Mouse (Mus musculus): Measurements from ENCODE around the gene Hemk1.

Hemk1 gene

DNA sequence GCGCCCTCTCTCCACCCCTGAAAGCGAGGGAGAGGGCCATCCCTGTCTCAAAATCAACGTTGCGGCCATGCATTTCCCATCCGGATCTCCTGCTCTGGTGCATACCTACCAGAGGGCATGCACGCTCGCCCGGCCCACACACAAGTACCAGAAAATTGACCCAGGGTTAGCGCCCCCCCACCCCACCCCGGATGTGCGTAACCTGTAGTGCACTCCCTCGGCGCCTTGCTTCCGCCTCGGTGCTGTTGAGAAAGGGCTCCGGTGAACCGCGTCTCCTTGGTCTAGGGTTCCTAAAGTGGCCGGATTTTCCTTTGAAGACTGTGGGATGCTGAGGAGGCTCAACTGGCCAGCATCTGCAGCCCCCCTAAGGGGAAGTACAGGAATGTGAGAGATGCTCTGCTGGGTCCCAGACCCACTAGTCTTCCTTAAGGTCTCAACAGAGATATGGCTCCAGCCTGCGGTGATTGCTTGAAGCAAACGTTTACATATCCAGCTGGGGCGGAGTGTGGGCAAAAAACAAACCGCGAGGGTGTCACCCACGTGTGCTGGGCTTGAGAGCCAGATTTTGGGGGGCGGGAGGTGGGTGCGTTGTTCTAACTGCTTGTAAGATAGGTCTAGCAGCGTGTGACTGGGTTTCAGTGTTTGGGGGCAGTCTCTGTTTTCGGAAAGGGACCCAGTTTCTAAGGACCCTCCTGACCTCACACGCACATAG is at the start of gene Hemk1:
TSS of gene Hemk1 (minus strand) at position 179 of the 712 bp plus-strand sequence.
- DNase-seq (ENCODE audit: low read depth, low spot score), result peak; percentile 75

DNA sequence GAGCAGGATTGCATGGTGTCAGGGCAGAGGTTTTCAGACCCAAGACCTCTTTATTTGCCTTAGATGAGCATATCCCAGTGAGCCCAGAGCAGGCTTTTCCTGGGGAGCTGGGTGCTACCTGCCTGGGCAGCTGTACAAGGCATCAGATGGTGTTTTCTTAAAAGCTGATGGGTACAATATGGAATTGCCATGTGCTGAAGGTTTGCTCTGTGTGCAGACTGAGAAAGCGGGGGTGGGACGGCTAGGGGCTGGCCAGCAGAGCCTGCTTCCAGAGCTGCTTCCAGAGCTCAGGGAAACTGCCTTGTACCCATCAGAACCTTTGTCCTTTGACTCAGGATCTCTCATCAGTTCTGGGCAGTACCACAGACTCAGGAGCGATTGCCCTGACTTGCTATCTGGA is 49.6 kb upstream of the Hemk1 start:
- no peak for DNase-seq (ENCODE audit: low read depth, low spot score)

DNA sequence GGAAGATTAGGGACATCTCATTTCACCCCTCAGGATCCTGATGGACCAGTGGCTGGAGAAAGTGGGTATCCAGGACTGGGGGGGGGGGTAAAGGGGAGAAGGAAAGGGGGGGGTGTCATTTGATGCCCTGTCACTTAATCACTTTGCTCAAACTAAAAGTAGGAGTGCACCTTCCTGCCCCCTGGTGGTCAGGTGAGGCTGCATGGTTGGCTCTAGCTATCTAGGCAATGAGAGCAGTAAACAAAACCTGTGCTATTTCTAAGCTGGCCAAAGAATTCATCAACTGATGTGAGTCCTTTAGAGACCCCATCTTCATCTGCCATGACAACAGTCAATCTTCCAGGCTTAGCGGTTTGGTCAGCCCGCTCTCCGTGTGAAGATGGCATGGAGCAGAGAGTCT is 48.6 kb upstream of the Hemk1 start:
- no peak for DNase-seq (ENCODE audit: low read depth, low spot score)

DNA sequence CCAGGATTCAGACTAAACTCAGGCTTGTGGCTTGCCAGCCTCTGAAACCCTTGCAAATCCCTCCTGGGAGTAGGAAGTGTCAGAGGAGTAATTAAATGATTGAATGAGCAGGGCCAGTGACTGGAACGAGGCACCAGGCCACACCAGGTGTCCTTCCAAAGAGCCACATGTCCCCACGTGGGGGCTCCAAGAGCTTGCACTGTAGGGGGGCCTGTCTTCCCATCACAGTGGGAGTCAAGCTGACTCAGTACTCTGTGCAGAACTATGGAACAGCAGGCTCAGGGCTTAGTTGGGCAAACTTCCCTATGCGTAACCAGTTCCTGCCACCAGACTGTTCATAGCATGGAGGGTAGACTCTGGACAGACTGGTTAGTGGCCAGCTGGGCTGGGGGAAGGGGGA is 46.2 kb upstream of the Hemk1 start:
- DNase-seq (ENCODE audit: low read depth, low spot score), result no peak

DNA sequence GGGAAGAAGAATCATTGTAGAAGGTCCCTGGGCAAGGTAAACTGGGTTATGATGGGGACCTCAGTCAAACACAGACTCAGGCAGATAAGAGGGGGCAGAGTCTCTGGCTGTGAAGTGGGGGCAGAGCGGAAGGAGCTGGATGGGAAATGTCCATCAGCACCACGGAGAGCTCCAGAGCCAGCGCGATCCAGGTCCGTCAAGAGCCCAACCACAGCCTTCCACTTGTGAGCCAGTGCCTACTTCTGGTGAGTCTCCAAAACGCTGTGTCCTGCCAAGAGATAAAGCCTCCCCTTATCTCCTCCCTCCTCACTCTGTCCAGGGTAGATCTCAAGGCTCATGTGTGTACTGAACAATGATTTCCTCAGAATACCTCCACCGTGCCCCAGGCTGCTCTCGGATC is 43.6 kb upstream of the Hemk1 start:
- no peak for DNase-seq (ENCODE audit: low read depth, low spot score)

DNA sequence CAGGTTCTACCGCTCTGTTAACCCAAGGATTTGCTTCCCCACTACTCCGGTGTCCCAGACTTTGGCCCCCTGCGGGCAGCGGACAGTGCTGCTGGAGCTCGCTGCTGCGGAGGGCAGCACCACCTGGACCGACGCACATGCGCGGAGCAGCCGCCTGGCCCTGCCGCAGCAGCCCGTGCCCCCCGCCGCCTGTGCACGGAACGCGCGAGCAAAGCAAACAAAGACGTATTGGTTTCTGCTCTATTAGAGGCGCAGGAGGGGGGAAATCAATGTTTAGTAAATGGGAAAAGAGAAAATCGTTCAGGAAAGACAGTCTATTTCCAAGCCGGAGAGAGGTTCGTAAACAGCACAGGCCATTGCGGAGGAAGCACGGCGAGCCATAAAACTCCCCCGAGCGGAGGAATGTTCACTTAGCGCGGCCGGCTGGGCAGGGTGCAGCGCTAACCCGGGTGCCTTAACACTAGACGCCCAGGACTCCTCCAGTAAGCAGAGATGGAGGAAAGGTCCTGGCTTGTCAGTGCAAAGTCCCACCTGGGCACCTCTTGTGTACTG is 39.9 kb upstream of the Hemk1 start:
- DNase-seq (ENCODE audit: low read depth, low spot score), result no peak

DNA sequence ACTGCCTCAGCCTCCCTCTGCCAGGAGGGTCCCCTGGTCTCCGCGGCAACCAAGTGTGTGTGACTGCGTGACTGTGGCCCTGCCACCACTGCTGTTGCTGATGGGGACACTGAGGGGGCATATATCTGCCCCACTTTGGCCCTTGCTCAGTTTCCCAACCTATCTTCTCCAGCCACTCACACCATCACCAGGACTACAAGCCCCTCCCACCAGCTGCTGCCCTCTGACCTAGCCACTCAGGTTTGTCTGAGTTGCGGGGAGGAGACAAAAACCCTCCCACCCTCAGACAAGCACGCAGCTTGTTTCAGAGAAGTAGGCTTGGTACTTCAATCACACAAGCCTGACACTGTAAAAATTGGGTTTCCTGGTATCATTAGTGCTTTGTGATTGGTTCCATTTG is 37.3 kb upstream of the Hemk1 start:
- no peak for DNase-seq (ENCODE audit: low read depth, low spot score)

DNA sequence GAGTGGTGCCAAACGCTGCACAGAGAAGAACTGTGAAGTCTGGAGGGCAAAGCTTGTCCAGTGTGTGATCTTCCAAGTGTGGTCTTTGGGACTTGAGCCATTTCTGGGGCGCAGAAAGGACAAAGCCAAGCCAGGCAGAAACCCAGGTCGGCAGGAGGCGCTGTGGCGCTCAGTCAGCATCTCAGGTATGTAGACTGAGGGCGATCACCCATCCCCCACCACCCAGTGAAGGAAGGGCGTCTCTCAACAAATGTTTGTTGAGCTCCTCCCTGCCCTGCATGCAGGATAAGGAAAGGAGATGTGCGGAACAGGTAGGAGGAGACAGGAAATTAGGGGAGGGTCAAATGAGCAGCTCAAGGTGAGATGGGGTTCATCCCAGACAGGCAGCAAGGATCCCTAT is 36.5 kb upstream of the Hemk1 start:
- DNase-seq (ENCODE audit: low read depth, low spot score), result no peak

DNA sequence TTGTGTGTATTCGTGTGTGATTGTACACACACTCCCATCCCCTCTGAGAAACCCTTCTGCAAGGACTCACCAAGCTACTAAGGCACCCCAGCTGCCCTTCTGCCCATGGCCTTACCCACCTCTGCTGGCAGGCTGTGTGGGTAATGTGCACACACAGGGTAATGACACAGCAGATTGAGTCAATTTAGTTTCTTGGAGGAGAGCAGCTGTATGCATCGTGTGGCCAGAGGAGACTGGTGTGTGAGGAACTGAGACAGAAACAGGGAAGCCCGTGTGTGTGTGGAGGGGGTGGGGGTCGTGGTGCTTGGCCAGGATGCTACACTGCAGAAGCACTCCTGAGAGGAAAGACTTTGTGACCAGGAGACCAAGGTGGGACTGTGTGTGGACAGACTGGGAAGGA is 34.3 kb upstream of the Hemk1 start:
- no peak for DNase-seq (ENCODE audit: low read depth, low spot score)

DNA sequence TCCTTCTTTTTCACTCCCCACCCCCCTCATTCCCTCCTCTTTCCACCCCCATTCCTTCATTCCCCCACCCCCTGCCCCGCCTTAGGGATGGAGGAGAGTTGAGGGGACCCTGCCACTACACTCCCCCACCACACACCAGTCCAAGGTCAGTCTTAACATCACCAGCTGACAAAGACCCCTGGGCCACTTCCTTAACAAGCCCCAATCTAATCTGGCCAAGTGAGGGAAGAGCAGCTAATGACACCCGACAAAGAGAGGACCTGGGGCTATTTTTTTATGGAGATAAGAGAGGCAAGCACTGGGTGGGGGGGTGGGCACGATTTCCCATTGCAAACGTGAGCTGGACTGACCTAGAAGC is 31.9 kb upstream of the Hemk1 start:
- no peak for DNase-seq (ENCODE audit: low read depth, low spot score)

DNA sequence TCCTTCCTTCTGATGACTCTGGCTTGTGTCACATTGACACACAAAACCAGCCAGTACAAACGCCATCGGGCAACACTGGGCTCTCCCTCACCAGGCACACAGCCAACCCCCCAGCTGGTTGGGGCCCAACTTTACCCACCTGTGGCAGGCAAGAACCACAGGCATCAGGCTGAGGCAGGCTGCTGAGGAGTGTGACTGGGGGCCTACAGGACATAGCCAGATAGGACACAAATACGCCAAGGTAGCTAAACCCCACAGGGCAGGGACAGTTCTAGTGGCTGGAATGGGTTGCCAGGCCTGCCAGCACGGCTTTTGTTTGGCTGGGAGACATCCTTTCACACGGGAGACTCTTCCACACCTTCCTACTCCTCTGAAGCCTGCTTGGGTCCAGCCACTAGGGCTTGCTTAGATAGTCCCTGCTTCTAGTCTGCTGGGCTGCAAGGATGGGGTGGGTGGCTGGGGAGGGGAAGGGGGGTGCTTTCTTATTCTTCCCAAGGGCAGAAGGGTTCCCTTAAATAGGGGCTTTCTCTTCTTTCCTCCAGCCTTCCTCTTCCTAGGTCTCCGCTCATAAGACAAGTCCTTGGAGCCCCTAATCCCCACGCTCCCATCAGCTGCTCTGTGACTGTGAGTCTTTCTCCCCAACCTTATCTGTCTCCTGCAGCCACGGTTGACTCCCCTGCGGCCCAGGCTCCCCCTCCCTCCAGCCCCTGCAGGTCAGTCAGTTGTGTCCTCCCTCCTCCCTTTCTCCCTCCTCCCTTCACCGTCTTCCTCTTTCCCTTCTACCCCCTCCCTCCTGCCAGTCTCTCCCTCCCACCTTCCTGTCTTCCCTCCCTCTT is 31.3 kb upstream of the Hemk1 start:
- no peak for DNase-seq (ENCODE audit: low read depth, low spot score)

DNA sequence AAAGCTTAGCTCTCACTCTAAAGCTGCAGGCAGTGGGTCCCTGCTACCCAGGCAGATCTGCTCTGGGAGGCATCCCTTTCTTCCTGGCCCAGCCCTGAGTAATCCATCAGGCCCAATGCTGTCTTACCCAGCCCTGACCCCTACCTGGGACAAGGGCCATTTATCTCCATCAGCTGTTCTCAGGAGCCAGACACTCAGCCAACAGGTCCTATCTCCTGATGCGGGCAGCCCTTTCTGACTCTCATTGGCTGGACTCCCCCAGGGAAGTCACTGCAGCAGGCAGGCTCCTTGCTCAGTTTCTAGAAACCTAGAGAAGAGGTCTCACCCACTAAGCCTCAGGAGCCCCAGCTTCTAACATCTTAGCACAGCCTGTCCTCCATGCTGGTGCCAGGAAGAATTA is 30.2 kb upstream of the Hemk1 start:
- no peak for DNase-seq (ENCODE audit: low read depth, low spot score)

DNA sequence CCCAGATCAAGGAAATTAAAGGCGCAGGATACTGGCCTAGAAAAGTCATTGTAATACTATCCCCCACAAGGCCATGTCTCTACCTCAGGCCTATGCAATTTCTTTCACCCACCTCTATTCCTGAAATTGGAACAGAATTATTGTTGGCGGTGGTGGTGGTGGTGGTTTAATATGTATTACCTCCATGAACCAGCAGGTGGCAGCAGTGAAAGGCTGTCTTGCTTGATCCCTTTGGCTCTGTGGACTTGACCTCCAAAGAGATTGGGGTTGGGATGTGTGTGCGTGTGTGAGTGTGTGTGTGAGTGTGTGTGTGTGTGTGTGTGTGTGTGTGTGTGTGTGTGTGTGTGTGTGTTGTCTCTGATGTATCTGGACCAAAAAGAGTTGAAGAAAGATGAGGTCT is 28.5 kb upstream of the Hemk1 start:
- peak; percentile 59 for DNase-seq (ENCODE audit: low read depth, low spot score)

DNA sequence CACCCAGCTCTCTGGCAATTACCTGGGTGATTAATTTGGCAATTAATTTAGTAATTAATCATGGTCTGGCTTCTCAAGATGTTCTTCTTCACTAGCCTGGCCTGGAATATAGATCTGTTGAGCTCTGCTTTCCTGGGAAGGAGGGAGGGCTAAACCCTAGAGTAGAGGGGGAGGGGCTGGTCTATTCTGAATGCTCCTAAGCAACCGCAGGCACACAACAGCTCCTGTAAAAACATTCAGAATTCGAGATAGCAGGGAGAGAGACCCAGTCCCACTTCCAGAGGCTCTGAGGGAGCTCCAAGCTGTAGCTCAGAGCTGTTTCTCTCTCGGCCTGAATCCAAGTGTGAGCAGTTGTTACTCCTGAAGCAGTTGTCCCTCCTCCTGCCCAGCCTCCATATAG is 22.8 kb upstream of the Hemk1 start:
- no peak for DNase-seq (ENCODE audit: low read depth, low spot score)

DNA sequence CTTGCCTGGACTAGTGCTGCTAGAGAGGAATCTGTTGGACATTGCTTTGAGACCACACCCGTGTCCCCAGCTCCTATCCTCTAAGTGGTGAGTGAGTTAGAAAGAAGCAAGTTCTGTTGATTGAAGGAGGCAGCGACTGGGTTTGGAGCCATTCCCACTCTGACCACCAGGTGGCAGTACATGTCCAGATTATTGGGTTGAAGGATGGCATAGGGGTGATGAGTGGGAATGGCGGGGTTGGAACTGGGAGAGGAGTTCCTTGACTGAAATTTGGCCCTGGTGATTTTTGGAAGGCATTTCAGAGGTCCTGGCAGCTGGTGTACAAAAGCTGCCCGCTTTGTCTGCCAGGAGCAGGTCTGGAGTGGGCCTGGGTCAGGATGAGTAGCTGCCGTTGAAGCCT is 19.5 kb upstream of the Hemk1 start:
- DNase-seq (ENCODE audit: low read depth, low spot score), result peak; percentile 56

DNA sequence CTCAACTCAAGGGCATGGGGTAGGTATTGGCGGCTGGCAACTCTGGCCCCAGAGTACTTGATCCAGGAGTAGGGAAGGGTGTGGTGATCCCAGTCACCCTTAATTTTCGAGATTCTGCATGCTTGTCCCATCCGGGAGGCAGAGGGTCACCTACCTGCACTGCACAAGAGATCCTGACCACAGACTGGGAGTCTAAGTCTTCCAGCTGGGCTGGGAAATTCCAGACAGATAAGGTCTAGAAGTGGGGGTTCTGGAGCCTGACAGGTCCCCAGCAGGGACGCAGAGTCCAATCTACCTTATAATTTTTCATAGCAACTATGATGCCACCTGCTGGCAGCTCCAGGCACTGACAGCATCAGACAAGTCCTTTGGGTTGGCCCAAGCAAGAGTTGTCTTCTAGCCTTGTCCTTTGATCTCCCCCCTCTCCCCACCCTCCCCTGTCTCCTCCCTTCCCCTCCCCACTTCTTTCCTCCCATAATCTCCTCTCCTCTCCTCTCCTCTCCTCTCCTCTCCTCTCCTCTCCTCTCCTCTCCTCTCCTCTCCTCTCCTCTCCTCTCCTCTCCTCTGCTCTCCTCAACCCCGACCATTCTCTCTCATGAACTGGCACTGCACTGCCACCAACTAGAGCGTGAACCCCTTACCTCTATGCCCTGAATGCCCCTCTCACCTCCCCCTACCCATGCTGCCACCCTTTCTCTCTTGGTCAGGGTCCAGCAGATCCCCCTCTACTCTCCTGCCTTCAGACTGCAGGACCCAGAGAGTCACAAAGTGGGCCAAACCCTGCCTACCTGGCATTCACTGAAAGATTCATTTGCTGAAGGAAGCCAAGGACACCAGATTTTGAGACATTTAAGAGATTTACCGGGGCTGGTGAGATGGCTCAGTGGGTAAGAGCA is 18.0 kb upstream of the Hemk1 start:
- no peak for DNase-seq (ENCODE audit: low read depth, low spot score)

DNA sequence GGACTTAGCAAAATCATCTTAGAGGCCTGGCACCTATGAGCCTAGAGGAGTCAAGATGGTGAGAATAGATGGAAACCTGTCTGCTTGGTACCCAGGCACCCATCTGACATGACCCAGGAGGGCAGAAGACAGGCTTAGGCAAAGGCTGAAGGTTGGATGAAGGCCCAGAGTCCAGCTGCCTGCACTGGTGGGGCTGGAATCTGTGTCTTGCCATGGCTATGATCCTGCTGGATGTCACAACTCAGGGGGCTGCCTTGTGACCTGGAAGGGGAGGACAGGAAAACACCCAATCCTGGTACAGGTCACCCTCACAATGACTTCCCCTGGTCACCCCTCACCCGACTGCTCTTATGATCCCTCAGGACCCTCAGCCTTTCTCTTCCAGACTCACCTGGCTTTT is 16.7 kb upstream of the Hemk1 start:
- no peak for DNase-seq (ENCODE audit: low read depth, low spot score)

DNA sequence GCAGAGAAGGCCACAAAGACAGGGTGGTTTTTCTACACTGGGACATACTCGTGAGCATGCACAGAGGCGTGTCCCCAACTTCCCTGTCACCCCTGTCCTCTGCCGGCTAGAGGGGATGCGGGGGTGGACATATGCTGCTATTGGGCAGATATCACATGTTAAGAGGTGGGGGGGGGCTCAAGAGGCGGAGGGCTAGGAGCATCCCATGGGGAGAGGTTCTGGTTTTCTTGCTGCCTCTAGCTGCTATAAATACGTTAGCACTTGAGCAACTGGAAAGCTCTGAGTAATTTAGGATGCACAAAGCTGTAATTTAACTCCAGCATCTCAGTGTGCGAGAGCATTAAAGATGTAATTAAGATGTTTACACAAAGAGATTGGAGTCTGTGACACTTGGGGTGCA is 11.2 kb upstream of the Hemk1 start:
- no peak for DNase-seq (ENCODE audit: low read depth, low spot score)

DNA sequence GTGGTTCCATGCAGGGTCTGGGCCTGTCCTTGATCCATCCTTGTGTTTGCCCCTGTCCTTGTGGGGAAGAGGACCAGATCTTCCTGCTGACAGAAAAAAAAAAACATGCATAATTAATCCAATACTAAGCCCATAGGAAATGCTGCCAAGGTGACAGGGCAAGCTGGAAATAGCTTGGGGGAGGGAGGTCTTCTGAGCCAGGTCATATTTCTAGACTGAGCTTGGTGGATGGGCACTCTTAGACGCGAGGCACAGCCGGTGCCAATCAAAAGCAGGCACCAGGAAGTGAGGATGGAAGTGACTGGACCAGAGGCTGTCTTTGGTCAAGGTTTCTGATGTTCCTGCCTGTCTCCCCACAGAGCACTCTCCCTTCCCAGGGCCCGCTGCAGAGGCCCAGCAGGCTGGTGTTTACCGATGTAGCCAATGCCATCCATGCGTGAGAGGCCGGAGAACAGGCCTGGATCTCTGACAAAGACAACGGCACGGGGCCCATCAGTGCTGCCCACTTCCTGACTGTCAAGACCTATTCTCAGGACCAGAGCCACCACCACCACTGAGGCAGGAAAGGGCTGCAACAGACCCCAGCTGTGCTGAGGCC is 9.5 kb upstream of the Hemk1 start:
- DNase-seq (ENCODE audit: low read depth, low spot score), result no peak

DNA sequence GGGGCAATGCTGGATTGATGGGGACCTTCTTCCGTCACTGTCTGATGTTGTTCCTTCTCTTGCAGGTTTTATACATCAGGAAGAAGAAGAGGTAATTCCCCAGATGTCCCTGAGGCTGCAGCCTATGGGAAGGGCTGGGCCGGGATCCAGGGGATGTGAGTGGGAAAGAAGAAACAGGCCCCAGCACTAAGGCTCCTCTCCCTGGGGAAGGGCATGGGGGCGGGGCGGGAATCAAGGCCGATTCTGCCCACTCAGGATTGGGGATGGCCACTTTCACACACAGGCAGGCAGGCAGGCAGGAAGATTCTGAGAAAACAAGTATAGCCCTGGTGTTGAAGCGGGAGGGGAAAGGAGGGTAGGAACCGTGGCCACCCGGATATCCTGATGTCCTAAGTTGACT is 7.9 kb upstream of the Hemk1 start:
- no peak for DNase-seq (ENCODE audit: low read depth, low spot score)

DNA sequence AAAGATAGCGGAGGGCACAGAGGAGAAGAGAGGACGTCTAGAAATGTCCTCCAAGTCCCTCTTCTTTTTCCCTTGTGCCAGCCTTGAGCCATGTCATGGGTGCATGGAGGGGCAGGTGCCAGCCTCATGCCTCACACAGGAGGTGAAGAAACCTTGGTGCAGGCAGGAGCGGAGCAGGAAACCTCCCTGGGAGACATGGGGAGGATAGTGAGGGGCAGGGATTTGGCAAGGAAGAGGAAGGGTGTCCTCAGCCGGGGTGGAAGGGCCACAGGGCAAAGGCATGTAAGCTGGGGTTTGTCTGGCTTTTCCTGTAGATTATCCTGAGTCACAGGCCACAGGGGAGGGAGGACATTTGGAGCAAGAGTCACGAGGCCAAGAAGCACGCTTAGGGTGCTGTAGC is 5.9 kb upstream of the Hemk1 start:
- DNase-seq (ENCODE audit: low read depth, low spot score), result no peak

Measured in retina, adult 2 months (tissue).